Mouse (Mus musculus) erythroid progenitor cell, adult 5-6 weeks (primary cell): Measurements from ENCODE around the gene Zer1. TPM values are rescaled to one million over a fixed set of nuclear protein-coding genes. Genes with fewer than 3 reads are reported as not detected.
"Not testable (repeated sequence)": the region's sequence is repeated elsewhere in the genome, so short reads cannot be mapped to it uniquely, and the experiment has no call there.

ENCODE experiments used
- ATAC-seq: replicated peaks from 2 replicates; pipeline ENCODE4 v1.8.0; 2016; ENCODE audit warnings: moderate number of reproducible peaks, mild to moderate bottlenecking, moderate TSS enrichment, inconsistent platforms; ENCODE audit not compliant: poor library complexity, low FRiP score, severe bottlenecking
- total RNA-seq, 2 experiments: library from RNA; stranded (forward) in 1 of 2; stranded (reverse) in 1 of 2; fragments of 150-400 nt in 1 of 2; fragments of 186-747, 209-891 nt in 1 of 2; gene quantifications; 2 replicates each; pipeline versions ENCODE4 v1.2.3 to v1.2.4; 2015 to 2017; ENCODE audit warnings: low replicate concordance in 2 of 2

The Zer1 gene
- total RNA-seq, 2 experiments from 2014 or later = 6.7 to 10.9 TPM

- ATAC-seq = not testable (repeated sequence)
These were observed 6.9 kb upstream of the Zer1 start for GRCm38 (mm10) chr2:30131240-30131639.

GRCm38 (mm10) chr2:30130156-30130555 lies 5.8 kb upstream of the Zer1 start:
- no peak for ATAC-seq

GRCm38 (mm10) chr2:30128789-30129188 lies 4.4 kb upstream of the Zer1 start:
- ATAC-seq = no peak

GRCm38 (mm10) chr2:30123729-30124471 lies 485 bp downstream of the Zer1 start:
- ATAC-seq = peak; percentile 11; the same call in 1 of the 2 replicates

DNA sequence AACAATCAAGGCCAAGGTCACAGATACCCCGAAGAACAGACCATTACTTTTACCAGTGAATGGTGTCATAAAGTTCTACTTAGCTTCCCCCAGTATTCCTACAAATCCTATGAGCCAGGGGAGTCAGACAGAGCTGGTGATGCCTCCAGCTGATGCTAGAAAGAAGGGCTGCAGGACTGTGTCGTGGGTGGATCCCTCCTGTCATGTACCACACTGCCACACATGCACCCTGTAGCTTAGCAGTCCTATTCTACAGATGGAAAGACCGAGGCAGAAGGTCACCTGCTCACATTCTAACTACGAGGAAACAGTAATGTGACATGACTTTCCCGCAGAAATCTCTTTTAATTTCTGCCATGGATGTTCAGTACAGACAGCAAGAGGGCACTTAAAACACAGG lies 1.6 kb downstream of the Zer1 start:
- ATAC-seq = no peak

GRCm38 (mm10) chr2:30120269-30120668 lies 4.1 kb downstream of the Zer1 start:
- no peak for ATAC-seq

DNA sequence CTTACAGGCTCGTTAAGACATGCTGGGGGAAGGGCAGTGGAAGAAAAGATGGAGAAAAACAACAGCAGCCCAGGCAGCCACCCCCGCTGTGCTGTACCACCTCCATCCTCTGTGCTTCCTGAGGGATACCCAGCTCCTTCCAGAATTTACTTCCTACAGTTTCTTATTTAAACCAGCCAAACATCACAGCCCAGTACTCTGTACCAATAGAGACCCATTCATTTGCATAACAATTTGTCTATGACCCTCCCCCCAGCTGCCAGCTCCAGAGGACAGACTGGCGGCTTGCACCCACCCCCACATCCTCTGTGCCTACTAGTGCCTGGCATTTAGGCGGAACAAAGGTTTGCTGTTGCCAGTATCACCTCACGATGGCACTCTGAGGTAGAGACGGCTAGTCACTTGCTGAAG lies 4.7 kb downstream of the Zer1 start:
- no peak for ATAC-seq

GRCm38 (mm10) chr2:30112564-30112963 lies 11.8 kb downstream of the Zer1 start:
- no peak for ATAC-seq

DNA sequence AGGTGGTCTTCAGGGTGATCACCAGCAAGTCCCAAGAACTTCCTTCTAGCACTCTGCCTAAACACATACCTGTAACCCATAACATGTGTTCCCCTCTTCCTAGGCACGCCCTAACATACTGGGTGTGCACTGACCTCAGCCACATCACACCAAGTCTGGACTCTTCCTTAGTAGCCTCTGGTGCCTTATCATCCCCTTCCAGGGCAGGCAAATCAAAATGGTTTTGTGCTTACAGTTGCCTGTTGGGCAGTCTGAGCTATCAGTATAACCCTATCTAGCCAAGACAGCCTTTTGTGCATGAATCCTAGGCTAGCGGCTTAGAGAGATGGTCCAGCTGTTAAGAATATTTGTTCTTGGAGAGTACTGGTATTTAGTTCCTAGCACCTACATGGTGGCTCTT lies 12.9 kb downstream of the Zer1 start:
- no peak for ATAC-seq

DNA sequence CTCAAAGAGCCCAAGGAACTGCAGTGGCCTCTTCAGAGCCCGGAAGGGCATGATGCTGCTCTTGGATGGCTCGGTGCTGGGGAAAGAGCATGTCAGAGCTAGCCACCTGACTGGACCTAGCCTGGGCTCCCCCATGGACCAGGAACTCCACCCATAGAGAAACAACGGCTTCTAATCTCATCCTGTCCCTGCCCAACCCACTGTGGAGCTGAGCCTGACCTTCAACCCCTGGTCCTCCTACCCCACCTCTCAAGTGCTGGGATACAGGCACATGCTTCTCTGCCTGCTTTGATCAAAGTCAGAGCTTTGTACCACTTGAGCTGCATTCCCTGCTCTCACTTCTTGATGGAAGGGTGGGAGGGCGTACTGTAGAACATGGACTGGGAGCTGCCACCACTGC lies 16.1 kb downstream of the Zer1 start:
- ATAC-seq = no peak

GRCm38 (mm10) chr2:30107646-30108045 lies 16.7 kb downstream of the Zer1 start:
- no peak for ATAC-seq

- 0 out of 2 replicates have a peak, but pooled peaks have one; percentile 55 for ATAC-seq
These were observed 18.0 kb downstream of the Zer1 start for GRCm38 (mm10) chr2:30106364-30106763.

DNA sequence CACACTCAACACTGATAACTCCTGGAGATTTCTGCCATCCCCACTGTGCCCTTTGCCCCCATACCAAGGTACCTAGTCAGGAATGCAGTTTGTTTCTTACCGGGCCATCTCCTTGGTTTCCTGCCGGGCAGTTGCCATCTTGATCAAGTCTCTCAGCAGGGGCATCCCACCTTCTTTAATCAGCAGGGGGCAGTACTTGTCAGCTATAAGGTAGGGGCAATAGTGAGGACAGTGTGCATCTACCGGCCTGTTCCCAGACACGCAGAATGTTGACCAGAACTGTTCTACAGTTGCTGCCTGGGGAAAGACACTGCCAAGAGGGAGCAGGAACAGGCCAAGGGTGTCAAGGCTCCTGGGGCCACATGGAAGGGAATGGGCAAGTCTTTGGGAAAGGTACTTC lies 24.2 kb downstream of the Zer1 start:
- ATAC-seq = no peak

DNA sequence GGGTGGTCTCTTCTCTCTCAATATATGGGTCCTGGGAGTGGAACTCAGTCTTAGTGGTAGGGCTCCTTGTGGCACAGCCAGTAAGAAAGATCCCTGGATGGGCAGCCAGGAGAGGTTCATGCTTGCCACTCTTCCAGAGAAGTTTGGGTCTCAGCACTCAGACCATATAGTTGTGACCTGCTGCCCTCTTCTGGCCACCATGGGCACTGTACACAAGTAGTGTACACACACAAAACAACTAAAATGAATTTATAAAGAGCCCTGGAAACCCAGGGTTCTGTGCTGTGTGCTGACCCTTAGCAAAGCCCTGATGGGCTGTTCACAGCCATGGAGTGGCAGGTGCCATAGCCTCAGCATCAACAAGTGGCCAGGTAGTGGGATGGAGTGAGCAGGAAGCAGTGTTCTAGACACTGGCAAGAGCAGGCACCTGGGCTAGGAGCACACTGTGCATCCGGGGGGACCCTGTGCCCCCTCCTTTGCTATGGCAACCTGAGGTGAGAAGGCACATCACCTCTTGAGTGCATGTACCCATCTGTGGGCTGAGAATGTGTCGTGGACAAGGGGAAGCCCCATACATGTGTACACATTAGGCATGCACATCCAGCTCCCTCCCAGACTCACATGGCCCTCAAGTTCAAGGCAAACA lies 28.4 kb downstream of the Zer1 start:
- peak; percentile 47; the same call in 1 of the 2 replicates for ATAC-seq

DNA sequence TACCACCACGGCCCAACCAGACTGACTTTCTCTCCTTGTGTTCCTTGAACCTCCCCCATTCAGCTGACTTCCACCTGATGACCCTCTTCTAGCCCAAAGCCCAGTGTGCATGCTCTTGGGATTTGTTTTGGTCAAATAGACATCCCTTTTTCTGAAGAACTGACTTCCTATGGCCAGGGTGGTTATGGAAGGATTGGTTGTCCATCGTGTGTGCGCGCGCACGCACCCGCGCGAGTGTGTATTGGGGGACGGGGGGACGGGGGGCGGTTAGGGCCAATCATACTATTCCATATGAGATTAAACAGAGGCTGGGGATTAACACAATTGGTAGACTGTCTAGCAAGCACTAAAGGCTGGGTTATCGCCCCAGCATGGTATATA lies 30.2 kb downstream of the Zer1 start:
- ATAC-seq = no peak

GRCm38 (mm10) chr2:30093471-30094207 lies 30.7 kb downstream of the Zer1 start, which contains the start of gene Zdhhc12:
Gene Zdhhc12, minus strand, starts transcription at chr2:30093648.
- peak; percentile 94 for ATAC-seq

DNA sequence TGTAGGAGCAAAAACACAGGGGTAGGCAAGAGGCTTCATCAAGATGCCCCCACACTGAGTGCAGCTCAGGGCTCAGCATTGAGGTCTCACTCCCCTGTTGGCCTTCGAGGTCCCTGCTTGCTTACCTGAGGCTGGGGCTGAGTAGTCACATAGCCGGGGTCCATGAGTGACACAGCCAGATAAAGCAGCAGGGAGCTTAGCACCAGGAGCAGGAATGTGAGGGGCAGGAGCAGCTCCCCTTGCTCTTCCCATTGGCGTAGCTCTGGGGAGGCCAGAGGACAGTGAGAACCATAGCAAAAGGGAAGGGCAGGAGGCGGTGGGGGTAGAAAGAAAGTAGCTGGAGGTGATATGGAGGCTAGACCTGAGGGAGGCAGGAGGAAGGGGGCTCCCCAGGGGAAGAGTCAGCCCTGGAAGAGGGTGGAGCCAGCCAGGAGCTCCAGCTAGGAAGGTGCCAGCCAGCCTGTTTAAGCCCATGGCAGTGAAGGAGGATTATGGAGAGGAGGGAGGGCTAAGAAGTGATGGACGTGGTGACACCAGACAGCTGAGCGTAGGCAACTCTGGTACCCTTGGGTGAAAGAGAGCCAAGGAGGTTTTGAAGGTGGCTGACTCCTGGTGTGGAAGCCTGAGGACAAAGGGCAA lies 32.0 kb downstream of the Zer1 start:
- ATAC-seq = no peak

DNA sequence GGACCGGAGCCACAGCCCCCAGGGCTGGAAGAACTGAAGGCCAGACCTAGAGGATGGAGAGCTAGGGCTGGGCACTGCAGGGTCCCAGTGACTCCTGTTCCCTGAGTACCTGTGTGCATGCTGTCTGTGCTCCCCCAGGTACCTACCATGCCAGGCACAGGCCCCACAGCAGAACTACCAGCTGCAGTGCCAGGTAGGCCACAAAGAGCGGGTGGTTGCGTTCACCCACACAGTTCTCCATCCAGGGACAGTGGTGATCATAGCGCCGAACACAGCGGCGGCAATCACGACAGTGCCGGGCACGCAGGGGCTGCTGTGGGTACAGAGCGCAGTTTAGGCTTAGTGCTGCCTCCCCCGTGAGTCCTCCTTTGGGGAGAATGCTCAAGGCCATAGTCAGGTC lies 32.9 kb downstream of the Zer1 start:
- no peak for ATAC-seq

DNA sequence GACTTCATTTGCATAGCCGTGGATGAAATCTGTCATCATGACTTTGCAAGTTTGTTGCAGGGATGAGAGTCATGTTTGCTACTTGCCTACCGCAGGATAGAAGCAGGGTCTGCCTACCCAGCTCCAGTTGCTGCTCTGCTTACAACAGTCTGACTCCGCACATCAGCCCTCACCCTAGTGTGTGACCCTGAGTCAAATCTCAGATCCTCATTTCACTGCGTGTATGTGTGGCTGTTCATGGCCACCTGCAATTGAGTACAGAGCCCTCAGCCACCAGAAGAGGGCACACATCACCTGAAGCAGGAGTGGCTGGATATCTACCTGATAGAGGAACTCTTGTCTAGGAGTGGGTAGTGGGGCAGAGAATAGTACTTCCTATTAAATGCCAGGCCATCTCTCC lies 37.1 kb downstream of the Zer1 start:
- no peak for ATAC-seq

DNA sequence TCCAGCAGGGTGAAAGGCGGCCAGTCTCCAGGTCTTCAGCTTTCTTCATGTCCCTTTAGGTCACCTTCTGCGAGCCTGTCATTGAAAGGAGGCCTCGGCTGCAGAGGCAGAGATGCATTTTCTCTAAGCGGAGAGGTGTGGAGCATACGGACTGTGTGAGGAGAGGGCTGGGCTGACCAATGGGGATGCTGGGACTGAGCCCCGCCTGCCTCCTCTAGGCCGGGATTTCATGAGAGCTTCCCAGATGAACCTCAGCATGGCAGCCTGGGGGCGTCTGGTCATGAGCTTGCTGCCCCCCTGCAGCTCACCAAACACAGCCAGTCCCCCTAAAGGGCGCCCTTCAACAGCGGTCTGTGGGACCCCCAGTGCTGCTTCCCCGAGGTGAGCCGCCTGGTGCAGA lies 39.8 kb downstream of the Zer1 start:
- ATAC-seq = no peak
